Mouse (Mus musculus) MEL (cell line): ENCODE data around the gene Efcc1. TPM values are rescaled to one million over a fixed set of nuclear protein-coding genes. Genes with fewer than 3 reads are reported as not detected.

ENCODE experiments used
- DNase-seq: peaks from one replicate; pipeline ENCODE4 v3.0.0; 2011; ENCODE audit warnings: low read depth, low spot score
- H3K27ac ChIP-seq: 2 replicates; pipeline ENCODE4 v1.5.1; 2012; ENCODE audit warnings: low read depth, mild to moderate bottlenecking, control low read depth, low read length, moderate library complexity; ENCODE audit not compliant: control insufficient read depth
- H3K27me3 ChIP-seq, 2 experiments: fragments of 150-350 bp in 1 of 2; sonication (generic) in 1 of 2; 2 replicates each; pipeline ENCODE4 v1.6.1; 2012; ENCODE audit warnings: low read length in 2 of 2, mild to moderate bottlenecking in 2 of 2, improper control_type of control experiment in 1 of 2, moderate library complexity in 1 of 2; ENCODE audit not compliant: insufficient read depth in 2 of 2, control insufficient read depth in 1 of 2
- H3K36me3 ChIP-seq, 2 experiments: 2 replicates each; pipeline ENCODE4 v1.6.1; 2012 to 2014; ENCODE audit warnings: low read length in 2 of 2, improper control_type of control experiment in 1 of 2, inconsistent platforms in 1 of 2, mild to moderate bottlenecking in 1 of 2; ENCODE audit not compliant: insufficient read depth in 2 of 2, control insufficient read depth in 1 of 2
- H3K4me1 ChIP-seq, 2 experiments: fragments of 150-350 bp in 1 of 2; sonication (generic) in 1 of 2; 2 replicates each; pipeline ENCODE4 v1.6.1; 2012; ENCODE audit warnings: low read length in 2 of 2, improper control_type of control experiment in 1 of 2, mild to moderate bottlenecking in 1 of 2; ENCODE audit not compliant: insufficient read depth in 2 of 2, control insufficient read depth in 1 of 2
- H3K4me3 ChIP-seq, 2 experiments: fragments of 150-350 bp in 1 of 2; sonication (generic) in 1 of 2; 2 replicates each; pipeline ENCODE4 v1.5.1; 2012; ENCODE audit warnings: low read depth in 2 of 2, low read length in 2 of 2, mild to moderate bottlenecking in 2 of 2, moderate library complexity in 2 of 2, control low read depth in 1 of 2, improper control_type of control experiment in 1 of 2; ENCODE audit not compliant: control insufficient read depth in 1 of 2, insufficient read depth in 1 of 2
- H3K79me2 ChIP-seq: 2 replicates; pipeline ENCODE4 v1.6.1; 2012; ENCODE audit warnings: mild to moderate bottlenecking, low read length, moderate library complexity; ENCODE audit not compliant: control insufficient read depth, poor library complexity, insufficient read depth
- H3K9ac ChIP-seq: 2 replicates; pipeline ENCODE4 v1.6.1; 2012; ENCODE audit warnings: low read depth, mild to moderate bottlenecking, control low read depth, low read length, moderate library complexity; ENCODE audit not compliant: control insufficient read depth, poor library complexity, severe bottlenecking
- H3K9me3 ChIP-seq: fragments of 150-350 bp; sonication (generic); replicated peaks from 2 replicates; pipeline ENCODE4 v1.6.1; 2012; ENCODE audit warnings: mild to moderate bottlenecking, low read length, improper control_type of control experiment, moderate library complexity; ENCODE audit not compliant: insufficient read depth
- HCFC1 ChIP-seq: IDR thresholded peaks from 2 replicates; pipeline ENCODE4 v1.6.1; 2012; ENCODE audit warnings: low read depth, mild to moderate bottlenecking, inconsistent platforms, low read length, improper control_type of control experiment, moderate library complexity
- JUND ChIP-seq: IDR thresholded peaks from 2 replicates; pipeline ENCODE4 v1.6.1; 2011; ENCODE audit warnings: low read depth, mild to moderate bottlenecking, improper control_type of control experiment, low read length
- KAT2A ChIP-seq: conservative IDR thresholded peaks from 2 replicates; pipeline ENCODE4 v1.6.1; 2012; ENCODE audit warnings: low read depth, low read length, improper control_type of control experiment, inconsistent platforms
- MAZ ChIP-seq: IDR thresholded peaks from 2 replicates; pipeline ENCODE4 v1.6.1; 2012; ENCODE audit warnings: low read depth, mild to moderate bottlenecking, inconsistent platforms, low read length, improper control_type of control experiment
- MXI1 ChIP-seq: IDR thresholded peaks from 2 replicates; pipeline ENCODE4 v1.6.1; 2011; ENCODE audit warnings: mild to moderate bottlenecking, low read depth, low read length, improper control_type of control experiment
- POLR2AphosphoS5 ChIP-seq: IDR thresholded peaks from 2 replicates; pipeline ENCODE4 v1.6.1; 2012; ENCODE audit warnings: low read depth, borderline replicate concordance, mild to moderate bottlenecking, inconsistent platforms, low read length, moderate library complexity, mixed read lengths
- RCOR1 ChIP-seq: IDR thresholded peaks from 2 replicates; pipeline ENCODE4 v1.6.1; 2012; ENCODE audit warnings: low read depth, mild to moderate bottlenecking, inconsistent platforms, low read length, improper control_type of control experiment
- SIN3A ChIP-seq: IDR thresholded peaks from 2 replicates; pipeline ENCODE4 v1.6.1; 2012; ENCODE audit warnings: low read length, improper control_type of control experiment, inconsistent platforms
- SMC3 ChIP-seq: IDR thresholded peaks from 2 replicates; pipeline ENCODE4 v1.6.1; 2011; ENCODE audit warnings: low read depth, low read length, improper control_type of control experiment
- TAL1 ChIP-seq: IDR thresholded peaks from 2 replicates; pipeline ENCODE4 v1.6.1; 2012; ENCODE audit warnings: mild to moderate bottlenecking, inconsistent platforms, low read length, moderate library complexity, mixed read lengths
- TCF12 ChIP-seq: IDR thresholded peaks from 2 replicates; pipeline ENCODE4 v1.6.1; 2014; ENCODE audit warnings: low read depth, mild to moderate bottlenecking, inconsistent platforms, low read length, improper control_type of control experiment, moderate library complexity
- ZC3H11A ChIP-seq: IDR thresholded peaks from 2 replicates; pipeline ENCODE4 v1.6.1; 2012; ENCODE audit warnings: low read depth, mild to moderate bottlenecking, inconsistent platforms, low read length, improper control_type of control experiment
- ZKSCAN1 ChIP-seq: IDR thresholded peaks from 2 replicates; pipeline ENCODE4 v1.6.1; 2012; ENCODE audit warnings: low read depth, mild to moderate bottlenecking, inconsistent platforms, low read length, improper control_type of control experiment, moderate library complexity
- ZNF384 ChIP-seq: IDR thresholded peaks from 2 replicates; pipeline ENCODE4 v1.6.1; 2012; ENCODE audit warnings: low read depth, mild to moderate bottlenecking, inconsistent platforms, low read length, improper control_type of control experiment
- polyA plus RNA-seq, 2 experiments: library from polyadenylated mRNA; stranded (reverse) in 1 of 2; unstranded in 1 of 2; fragments of >175 nt in 1 of 2; fragments of >200 nt in 1 of 2; gene quantifications; 2 replicates each; pipeline versions ENCODE4 v1.2.1 to v1.2.4; 2012; ENCODE audit warnings: low replicate concordance in 2 of 2, low read depth in 1 of 2; ENCODE audit not compliant: insufficient read length in 2 of 2, insufficient read depth in 1 of 2, missing spikeins in 1 of 2
- total RNA-seq: library from RNA; depleted of rRNA; stranded (reverse); fragments of 300-350 nt; gene quantifications from 2 replicates; pipeline ENCODE4 v1.2.3, GENCODE M21; 2012

The Efcc1 gene
- total and polyA plus RNA-seq, 3 experiments = 0.27 to 1.2 TPM; not detected in 1

DNA sequence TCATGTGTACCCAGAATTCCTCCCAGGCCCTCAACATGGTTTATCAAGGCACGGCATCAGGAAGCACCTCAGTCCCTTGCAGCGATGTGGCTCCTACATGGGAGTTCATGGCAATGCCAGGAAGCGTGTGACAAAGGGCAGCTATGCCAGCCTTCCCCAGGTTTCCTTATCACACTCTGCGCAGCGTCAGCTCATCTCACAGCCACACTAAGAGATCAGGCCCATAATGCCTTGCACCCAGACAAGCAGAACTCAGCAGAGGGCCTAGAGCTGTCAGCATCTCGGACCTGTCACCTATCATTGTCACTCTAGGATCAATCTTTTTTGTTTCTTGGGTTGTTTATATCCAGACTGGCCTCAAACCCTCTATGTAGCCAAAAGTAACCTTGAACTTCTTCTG is 68.9 kb downstream of the Efcc1 start:
- Histone ChIP-seq H3K9ac (no peak overlapping the region), H3K27ac (no peak overlapping the region), H3K9me3 (no peaks in the 10 kb centered on the region), H3K4me1 (no peaks in the 10 kb centered on the region), H3K27me3 (no peaks in the 10 kb centered on the region), H3K79me2 (no peaks in the 10 kb centered on the region), H3K4me3 (no peak overlapping the region), H3K36me3 (no peaks in the 10 kb centered on the region)
- DNase-seq = no peak
- TF ChIP-seq SMC3 = no peak
- TF ChIP-seq RCOR1 = no peak
- no peak for TF ChIP-seq TAL1
- no peak for TF ChIP-seq POLR2AphosphoS5
- no peak for TF ChIP-seq ZC3H11A

DNA sequence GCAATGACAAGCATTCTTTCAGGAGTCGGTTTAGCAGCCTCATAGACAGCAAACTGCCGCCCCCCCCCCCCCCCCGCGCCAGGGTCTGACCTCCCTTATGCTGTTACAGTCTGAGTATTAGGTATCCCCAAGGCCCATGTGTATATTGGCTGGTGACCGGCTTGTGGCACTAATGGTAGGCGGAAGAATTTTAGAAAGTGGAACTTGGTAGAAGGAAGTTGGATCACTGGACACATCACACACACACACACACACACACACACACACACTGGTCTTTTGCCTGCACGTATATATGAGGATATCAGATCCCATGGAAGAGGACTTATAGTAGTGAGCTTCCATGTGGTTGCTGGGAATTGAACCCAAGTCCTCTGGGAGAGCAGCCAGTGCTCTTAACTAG is 71.8 kb downstream of the Efcc1 start:
- Histone ChIP-seq H3K9ac (no peak overlapping the region), H3K4me1 (peaks cover 4% of the 10 kb centered on the region in 2 experiments; a peak in 2 of 4 replicates), H3K9me3 (no peaks in the 10 kb centered on the region), H3K27ac (no peak overlapping the region), H3K36me3 (peaks cover 0 to 5% of the 10 kb centered on the region in 2 experiments; a peak in 2 of 4 replicates), H3K79me2 (no peaks in the 10 kb centered on the region), H3K27me3 (no peaks in the 10 kb centered on the region), H3K4me3 (no peak overlapping the region)
- TF ChIP-seq ZNF384 = no peak
- TF ChIP-seq ZKSCAN1 = no peak
- no peak for TF ChIP-seq TAL1
- TF ChIP-seq SMC3 = no peak
- no peak for TF ChIP-seq POLR2AphosphoS5
- no peak for TF ChIP-seq MAZ
- TF ChIP-seq KAT2A = no peak
- no peak for DNase-seq

DNA sequence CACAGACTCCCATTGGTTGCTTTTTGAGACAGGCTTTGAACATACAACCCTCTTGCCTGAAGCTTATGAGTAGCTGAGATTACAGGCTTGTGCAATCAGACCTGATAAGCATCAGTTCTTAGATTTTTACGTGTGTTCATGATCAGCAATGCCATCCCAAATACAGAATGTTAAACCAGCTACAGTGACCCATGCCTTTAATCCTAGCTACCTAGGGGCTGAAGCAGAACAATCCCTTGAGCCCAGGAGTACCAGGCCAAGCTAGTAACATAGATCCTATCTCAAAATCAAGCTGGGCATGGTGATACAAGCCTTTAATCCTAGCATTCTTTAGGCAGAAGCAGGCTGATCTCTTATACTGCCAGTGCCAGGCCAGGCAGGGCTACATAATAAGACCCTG is 73.4 kb downstream of the Efcc1 start:
- DNase-seq = no peak
- TF ChIP-seq JUND (no peak), TCF12 (no peak), HCFC1 (no peak), MAZ (no peak), SIN3A (no peak), MXI1 (no peak)
- Histone ChIP-seq H3K4me1 (peaks cover 6 to 8% of the 10 kb centered on the region in 2 experiments; a peak in 2 of 4 replicates), H3K36me3 (peaks cover 0 to 16% of the 10 kb centered on the region in 2 experiments; a peak in 2 of 4 replicates), H3K9ac (no peak overlapping the region), H3K4me3 (no peak overlapping the region), H3K9me3 (no peaks in the 10 kb centered on the region), H3K79me2 (no peaks in the 10 kb centered on the region; the same call in 1 of the 2 replicates), H3K27ac (no peak overlapping the region), H3K27me3 (no peaks in the 10 kb centered on the region)
